Mouse (Mus musculus): Measurements from ENCODE around the gene Gm20816.
"Not testable (repeated sequence)": the region's sequence is repeated elsewhere in the genome, so short reads cannot be mapped to it uniquely, and the experiment has no call there.

Gene Gm20816

DNA sequence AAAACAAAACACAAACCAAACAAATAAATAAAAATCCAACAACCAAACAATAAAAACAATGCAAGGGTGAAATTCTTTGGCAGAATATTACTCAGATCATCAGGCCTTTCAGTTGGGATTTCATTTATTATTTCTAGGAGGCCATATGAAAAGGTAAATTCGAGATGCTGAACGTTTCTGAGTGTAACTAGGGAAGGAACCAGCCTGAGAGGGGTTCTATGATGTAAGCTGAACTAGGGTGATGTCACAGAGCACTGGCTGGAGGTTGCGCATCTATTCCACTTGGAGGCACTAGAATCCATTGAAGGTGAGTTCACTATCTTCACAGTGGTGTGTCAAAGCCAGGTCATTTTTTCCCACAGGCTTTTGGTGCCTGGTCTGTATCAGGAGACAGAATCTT is at the start of gene Gm20816:
Gene Gm20816 (plus strand): TSS at position 301 of the 400 bp plus-strand sequence.
- not testable (repeated sequence) for DNase-seq (ENCODE audit: low read depth)

All from c-Kit-positive CD71-negative TER-119-negative erythroid progenitor cells, embryonic 14.5 days (primary cell).